Mouse (Mus musculus) lung, postnatal 4 days (tissue): ENCODE measurements around the gene Slc5a4b.

Experiments used
- DNase-seq, 2 experiments: peaks; one replicate each; pipeline ENCODE4 v3.0.0; 2021

Gene Slc5a4b

DNA sequence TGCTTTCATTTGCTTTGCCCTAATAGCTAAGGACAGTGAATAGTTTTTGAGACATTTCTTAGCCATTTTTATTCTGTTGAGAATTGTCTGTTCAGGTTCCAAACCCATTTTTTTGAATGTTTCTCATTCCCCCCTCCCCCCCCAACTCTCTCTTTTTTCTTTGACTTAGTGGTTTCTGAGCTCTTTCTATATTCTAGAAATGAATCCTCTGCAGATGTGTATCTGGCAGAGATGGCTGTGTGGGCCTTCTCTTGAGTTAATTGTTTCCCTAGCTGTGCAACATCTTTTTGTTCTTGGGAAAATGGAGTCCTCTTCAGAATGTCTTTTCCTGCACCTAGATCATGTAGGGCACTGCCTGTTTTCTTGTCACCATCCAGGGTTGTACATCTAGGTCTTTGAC is 75.5 kb downstream of the Slc5a4b start:
- DNase-seq: no peak

GRCm38 (mm10) chr10:76034001-76034600 is 76.7 kb downstream of the Slc5a4b start:
- no peak for DNase-seq

GRCm38 (mm10) chr10:76033119-76033455 is 77.7 kb downstream of the Slc5a4b start:
- no peak for DNase-seq

DNA sequence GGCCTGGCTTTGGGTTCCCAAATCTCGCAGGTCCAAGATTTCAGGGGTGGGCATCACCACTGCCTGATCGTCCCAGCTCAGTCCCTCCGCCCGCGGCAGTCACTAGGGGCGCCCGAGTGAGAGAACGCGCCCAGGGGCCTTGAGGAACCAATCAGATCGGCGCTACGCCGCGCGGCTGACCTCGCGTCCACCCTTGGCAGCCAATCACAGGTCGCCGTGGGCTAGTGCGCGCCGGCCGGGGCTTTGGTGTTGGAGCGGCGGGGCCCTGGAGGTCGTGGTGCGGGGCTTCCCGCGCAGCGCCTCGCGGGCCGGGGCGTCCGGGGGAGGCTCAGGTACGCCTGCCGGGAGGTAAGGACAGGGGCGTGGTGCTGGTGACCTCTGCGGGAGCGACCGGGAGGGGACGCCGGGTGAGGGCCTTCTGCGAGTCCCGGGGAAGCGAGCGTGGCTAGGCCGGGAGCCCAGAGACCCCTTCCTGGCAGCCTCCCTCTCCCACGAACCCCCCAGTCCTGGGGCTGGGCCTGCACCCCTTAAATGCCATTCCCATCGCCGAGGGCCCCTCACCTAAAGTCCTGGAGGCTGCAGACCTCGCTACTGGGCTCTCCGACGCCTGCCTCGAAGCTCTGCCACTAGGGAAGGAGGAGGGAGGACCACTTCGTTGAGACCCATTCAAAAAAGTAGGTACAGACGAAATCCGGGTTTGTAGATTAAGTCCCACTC is 78.2 kb downstream of the Slc5a4b start, which contains the start of gene Zfp280b:
Gene Zfp280b, plus strand, starts transcription at position 249 of the 717 bp plus-strand sequence.
- DNase-seq: peak; percentile 96 to 97

- no peak for DNase-seq
Observed at GRCm38 (mm10) chr10:76031511-76032401, 79.0 kb downstream of the Slc5a4b start.

DNA sequence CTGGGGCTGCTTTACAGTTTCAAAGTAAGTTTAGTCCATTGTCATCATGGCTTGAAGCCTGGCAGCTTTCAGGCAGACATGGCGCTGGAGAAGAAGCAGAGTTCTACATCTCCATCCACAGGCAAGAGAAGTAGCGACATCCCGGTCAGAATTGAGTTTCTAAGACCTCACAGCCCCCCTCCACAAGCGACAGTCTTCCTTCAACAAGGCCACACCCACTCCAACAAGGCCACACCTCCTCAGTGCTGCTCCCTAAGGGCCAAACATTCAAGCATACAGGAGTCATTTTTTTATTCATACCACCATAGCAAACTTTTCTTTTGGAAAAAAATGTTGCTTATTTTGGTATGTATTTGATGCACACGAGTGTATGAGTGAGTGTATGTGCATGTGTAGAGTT is 80.3 kb downstream of the Slc5a4b start:
- DNase-seq: no peak

- DNase-seq: no peak
Observed at GRCm38 (mm10) chr10:76029276-76029675, 81.5 kb downstream of the Slc5a4b start.

DNA sequence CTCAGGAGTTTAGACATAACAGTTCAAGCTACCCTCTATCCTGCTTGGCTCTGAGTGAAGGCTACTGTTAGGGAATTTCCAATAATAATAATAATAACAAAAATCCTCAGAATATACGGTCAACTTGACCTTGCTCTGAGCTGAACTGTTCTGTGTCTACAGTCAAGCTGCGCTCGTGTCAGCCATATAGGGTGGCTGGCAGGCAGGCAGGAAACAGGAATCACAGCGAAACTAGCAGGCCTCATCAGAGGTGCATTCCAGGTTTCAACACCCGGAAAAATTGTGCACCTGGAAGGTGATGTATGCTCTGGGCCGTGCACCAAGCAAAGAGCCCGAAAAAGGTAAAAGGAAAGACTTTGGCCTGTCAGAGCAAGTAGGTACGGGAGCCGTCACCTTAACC is 82.4 kb downstream of the Slc5a4b start:
- DNase-seq: no peak

- no peak for DNase-seq
Observed at GRCm38 (mm10) chr10:76028016-76028366, 82.8 kb downstream of the Slc5a4b start.

DNA sequence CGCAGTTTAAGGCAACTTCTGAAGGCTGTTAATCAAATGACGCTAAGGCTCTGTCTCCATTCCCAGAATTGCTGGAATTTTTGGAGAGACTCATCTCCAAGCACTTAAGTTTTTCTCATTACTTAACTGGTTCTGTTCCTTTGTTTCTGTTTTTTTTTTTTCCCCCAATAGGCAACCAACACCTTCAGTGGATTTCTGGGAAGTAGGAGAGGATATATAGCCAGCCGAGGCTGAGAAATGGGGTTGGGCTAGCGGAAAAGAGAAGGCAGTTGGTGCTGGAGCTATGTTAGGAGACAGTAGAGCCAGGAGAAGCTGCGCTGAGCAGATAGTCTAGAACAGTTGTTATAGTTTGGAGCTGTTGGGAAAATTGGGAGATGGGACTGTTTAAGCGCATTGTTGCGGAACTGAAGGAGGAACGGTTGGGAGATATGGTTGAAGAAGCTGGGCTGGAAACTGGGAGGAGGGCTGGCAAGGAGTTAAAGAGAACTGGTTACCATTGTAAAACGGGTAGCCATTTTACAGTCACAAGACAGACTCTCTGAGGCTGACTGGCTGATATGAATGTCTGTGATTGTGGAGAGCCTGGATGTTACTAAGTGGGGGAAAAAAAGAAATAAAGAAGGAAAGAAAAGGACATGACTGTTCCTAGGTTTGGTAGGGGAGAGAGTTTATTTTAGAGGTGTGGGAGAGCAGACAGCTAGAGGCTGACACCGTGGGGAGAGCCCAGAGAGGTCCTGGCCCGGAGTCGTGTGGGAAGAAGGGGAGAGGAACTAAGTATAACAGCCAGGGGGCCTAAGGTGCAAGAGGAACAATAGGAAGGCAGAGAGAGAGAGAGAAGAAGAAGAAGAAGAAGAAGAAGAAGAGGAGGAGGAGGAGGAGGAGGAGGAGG is 83.4 kb downstream of the Slc5a4b start:
- DNase-seq: no peak

DNA sequence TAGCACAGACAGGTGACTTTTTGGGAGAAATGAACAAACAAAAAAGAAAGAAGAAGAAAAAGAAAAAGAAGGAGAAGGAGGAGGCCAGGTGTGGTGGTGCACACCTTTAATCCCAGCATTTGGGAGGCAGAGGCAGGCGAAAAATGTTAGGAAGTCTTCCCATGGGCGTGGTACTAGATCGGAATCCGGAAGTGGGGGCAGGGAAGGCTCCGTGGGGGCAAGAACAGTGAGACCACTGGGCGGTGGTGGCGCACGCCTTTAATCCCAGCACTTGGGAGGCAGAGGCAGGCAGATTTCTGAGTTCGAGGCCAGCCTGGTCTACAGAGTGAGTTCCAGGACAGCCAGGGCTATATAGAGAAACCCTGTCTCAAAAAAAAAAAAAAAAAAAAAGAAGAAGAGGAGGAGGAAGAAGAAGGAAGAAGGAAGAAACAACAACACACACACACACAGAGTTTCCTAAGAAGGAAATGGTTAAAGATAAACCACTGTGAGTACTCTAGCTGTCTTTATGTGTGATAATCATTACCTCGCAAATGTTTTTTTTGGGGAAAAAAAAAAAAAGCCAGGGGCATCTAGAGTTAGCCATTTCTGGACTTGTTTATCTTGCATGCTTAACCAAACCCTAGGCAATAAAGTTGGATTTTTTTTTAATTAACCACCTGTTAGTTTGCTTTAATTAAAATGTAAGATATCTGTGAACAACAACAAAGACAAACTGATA is 85.1 kb downstream of the Slc5a4b start:
- DNase-seq: no peak

DNA sequence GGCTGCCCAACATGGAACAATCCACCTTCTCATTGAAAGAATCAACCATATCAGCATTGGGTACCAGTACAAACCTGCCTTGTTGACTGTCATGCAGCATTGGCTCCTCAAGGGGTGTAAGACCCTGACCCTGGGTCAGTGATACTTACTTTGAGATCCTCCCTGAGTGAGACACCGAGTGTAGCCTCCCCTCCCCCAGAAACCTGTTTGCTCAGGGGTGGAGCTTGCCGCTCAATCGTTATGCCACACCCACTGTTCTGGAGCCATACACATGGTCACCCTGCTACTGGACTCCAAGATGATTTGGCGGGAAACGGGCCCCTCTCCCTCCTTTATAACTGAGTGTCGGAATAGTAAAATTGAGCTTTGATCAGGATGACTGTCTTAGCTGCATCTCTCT is 86.8 kb downstream of the Slc5a4b start:
- DNase-seq: no peak

GRCm38 (mm10) chr10:76021728-76022127 is 89.0 kb downstream of the Slc5a4b start:
- DNase-seq: no peak

- no peak for DNase-seq
Observed at GRCm38 (mm10) chr10:76016886-76017285, 93.9 kb downstream of the Slc5a4b start.

DNA sequence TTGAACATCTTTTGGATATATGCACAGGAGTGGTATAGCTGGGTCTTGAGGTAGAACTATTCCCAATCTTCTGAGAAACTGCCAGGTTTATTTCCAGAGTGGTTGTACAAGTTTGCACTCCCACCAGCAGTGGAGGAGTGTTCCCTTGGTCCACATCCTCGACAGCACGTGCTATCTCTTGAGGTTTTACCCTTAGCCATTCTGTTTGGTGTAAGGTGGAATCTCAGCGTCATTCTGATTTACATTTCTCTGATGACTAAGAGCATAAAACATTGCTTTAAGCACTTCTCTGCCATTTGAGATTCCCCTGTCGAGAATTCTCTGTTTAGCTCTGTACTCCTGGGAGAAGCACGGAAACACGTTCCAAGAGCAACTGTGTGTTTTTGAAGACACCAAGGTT is 97.8 kb downstream of the Slc5a4b start:
- DNase-seq: no peak

DNA sequence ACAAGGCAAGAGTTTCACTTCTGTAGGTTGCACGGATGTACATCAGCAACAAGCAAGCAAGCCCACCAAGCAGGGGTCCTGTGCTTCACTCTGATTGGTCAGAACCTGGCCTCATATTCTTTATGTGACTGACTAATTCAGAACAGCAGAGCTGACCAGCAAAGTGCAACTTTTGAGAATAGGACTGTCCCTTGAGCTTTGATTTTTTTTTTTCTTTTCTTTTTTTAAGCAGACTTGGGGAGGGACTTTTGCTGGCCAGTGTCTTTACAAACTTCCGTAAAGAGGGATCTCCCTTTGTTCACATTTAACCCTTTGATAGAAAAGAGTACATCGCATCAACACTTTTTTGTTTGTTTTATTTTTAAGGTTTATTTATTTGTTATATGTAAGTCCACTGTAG is 100.9 kb downstream of the Slc5a4b start:
- no peak for DNase-seq
